Mouse (Mus musculus): ENCODE results near the gene Nfkb2.

- TF ChIP-seq POLR2A (IDR thresholded peaks at IDR 0.05; ENCODE audit: borderline replicate concordance, control insufficient read depth, low read depth, low read length) (no peak), CTCF (IDR thresholded peaks at IDR 0.05; ENCODE audit: control insufficient read depth, insufficient read depth, low read length) (no peak)
Observed at GRCm38 (mm10) chr19:46306751-46307289, 2.7 kb downstream of the Nfkb2 start.
